Mouse (Mus musculus): Measurements from ENCODE around the gene Pfdn5.
A peak's percentile ranks its signal among the peaks of the same experiment; 100 is the strongest.

Gene Pfdn5

DNA sequence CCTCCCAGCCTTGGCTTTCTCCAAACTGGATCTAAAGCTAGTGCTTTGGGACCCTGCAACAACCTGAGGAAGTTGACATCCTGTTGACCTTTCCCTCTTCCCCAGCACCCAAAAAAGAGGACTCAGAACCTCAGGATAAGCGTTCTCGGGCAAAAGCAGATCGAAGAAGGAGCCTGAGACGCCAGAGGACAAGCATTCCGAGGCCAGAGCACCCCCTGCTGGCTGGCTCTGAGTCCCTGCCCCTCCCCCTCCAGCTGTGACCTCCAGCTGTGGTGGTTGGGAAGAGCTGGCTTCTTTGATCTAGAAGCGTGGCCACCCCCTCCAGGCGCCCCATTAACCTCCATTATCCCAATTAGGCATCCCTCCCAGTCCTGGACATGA lies 51.2 kb downstream of the Pfdn5 start:
- peak; percentile 96 for DNase-seq

DNA sequence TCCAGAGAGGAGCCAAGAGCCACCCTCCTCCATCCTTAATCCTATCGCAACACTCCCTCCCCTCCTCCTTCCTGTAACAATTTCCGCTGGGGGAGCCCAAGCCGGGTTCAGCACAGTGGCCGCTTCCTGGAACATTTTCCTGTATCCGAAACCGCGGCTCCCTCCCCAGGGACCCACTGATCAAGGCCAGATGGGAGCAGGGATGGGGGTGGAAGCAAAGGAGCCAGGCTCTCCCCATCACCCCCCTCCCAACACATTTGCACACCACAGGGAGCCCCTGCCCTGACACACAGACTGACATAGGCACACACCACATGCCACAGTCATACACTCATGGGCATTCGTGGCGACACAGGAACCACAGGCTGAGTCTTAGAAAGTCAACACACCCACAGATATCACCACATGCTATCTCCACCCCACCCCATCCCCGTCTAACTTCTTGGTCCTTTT lies 51.9 kb downstream of the Pfdn5 start:
- peak; percentile 82 for DNase-seq
